Mouse (Mus musculus) left cerebral cortex, adult 6 months (tissue): ENCODE results near the gene Csad. TPM values are rescaled to one million over a fixed set of nuclear protein-coding genes. Genes with fewer than 3 reads are reported as not detected.

ENCODE experiments used
- long read RNA-seq, 2 experiments: library from polyadenylated mRNA; unstranded; transcript quantifications; one replicate each; pipeline ENCODE4 v2.0.0; 2019 to 2020
- polyA plus RNA-seq: library from polyadenylated mRNA; unstranded; fragments of <200 nt; fragmentation: Nextera tagmentation; gene quantifications from 2 replicates; pipeline ENCODE4 v1.2.3, GENCODE M21; 2021

Csad gene
- polyA plus RNA-seq: 17.3 and 23.7 TPM in 2 replicates
- long read RNA-seq, experiment 1, partial matches to known transcripts: 9 of 58 reads
- long read RNA-seq, experiment 1, other reads (novel, unspliced or antisense): 49 of 58 reads
- long read RNA-seq, experiment 2, partial matches to known transcripts: 6 of 20 reads
- long read RNA-seq, experiment 2, other reads (novel, unspliced or antisense): 14 of 20 reads

DNA sequence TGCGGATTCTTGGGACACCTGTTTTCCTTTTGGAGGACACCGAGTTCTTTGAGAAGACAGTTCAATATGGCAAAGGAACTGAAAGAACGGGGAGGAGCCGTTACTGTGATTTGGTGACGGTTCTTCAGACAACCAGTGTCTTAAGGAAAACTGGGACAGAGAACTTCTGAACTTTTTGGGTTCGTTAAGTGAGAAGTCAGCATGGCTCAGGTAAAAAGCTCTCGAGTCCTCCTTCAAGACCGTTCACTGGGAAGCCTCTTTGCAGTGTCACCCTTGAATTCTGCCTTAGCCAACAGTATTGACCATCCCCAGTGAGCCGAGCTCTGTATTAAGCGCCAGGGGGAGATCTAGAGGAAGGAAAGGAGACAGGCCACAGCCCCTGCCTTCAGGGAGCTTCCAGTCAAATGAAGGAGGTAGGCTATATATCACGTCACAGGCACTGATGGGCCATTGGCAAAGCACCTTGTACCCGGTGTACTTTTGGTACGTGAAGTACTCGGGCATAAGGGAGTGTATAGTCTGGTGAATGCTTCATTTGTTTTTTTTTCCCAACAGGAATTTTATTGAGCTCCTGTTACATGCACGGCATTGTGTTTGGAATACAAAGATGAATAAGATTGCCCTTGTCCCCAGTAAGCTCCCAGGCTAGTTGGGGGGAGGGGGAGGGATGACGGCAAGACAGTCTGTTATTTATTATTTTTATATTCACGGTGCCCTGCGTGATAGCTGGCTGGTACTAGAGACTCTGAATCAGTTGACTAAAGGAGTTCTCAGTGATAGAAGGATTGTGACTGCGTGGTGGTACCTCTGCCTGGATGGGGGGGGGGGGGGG is at the start of gene Csad:
Gene Csad, minus strand, starts transcription at position 51 of the 832 bp plus-strand sequence.

DNA sequence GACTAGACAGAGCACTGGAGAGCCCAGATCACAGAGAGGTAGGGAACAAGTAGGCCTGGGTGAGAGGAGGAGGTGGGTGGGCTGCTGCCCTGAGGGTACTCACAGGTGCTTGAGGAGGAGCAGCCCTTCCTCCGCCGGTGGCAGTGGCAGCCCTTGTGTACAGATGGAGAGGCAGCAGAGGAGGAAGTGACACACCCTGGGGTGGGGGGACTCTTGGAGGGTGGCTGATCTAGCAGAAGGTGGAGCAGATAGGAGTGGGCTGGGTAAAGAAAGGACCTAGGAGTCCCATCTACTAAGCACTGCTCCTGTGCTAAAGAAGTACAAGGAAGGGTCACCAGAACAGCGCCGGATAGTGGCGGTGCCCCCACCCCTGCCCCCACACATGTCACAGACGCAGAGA is 27.2 kb upstream of the Csad start, which contains the start of gene Itgb7:
Gene Itgb7, minus strand, starts transcription at position 197 of the 400 bp plus-strand sequence.

DNA sequence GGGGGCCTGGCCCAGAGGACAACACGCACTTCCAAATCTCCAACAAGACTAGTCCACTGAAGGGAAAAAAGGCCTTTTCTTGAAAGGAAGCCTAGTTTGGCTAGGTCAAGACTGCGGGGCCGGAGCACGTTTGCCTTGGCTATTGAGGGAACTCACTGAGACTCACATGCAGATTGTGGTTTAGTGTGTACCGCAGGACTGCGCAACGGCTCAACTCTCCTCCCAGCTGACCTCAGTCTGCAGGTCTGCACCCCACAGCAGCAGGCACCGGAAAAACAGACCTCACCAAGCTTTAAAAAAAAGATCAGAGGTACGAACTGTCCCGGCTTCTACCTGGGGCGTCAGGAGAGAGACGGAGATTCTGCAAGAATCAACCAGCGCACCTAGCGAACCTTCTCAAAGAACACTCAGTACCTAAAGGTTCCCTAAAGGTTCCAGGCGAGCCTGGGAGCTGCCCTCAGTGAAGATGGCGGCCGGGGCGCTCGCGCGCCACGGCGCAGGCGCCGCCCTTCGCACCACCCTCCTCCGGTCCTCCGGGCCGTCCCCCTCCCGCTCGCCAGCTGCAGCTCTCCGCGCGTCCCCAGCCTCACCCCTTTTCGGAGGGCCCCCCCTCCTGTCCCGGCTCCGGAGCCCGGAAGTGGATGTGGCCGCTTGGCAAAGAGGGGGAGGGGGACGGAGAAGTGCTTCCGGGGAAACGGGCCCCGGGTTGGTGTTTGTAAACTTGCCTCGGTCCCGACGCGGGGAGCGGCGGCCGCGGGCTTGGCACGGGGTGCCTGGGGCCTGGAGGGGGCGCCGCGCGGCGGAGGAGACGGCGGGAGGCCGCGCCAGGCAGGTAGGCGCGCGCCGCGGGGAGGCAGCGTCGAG is 1.3 kb downstream of the Csad start, which contains the start of gene Zfp740:
Gene Zfp740, plus strand, starts transcription at position 279 of the 864 bp plus-strand sequence.

DNA sequence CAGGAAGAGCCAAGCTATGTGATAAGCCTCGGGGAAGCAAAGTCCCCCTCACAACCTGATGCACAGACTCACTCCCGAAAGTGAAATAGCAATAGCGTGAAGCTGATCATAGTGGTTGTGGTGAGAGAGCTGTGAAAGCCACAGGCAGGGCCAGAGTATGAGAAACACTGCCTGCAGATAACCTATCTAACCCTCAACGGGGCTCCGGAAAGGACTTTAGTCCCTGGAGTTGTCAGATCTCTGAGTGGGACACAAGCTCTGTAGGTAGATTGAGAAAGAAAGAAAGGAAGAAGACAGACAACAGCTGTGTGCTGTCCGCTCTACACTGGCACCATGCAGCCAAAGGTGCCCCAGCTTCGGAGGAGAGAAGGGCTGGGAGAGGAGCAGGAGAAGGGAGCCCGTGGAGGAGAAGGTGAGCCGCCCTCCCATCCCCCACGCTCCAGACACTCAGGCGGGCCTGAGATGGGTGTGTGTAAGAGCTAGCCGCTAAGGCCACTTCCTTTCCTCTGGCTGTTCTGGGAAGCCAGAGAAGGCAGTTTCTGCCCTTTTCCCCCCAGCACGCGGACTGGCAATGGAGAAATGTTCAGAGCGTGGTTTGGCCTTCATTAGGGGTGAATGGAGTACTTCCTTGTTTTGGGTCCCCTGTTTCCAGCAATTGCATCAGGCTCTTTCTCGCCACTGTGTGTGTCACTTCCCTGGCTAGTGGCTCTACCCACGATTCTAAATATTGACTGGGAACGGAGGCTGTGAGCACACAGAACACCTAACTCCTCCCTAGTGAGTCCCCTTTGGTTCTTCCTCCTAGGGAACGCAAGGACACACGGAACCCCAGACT is 54.0 kb downstream of the Csad start, which contains the start of gene Soat2:
Gene Soat2, plus strand, starts transcription at position 226 of the 835 bp plus-strand sequence.

DNA sequence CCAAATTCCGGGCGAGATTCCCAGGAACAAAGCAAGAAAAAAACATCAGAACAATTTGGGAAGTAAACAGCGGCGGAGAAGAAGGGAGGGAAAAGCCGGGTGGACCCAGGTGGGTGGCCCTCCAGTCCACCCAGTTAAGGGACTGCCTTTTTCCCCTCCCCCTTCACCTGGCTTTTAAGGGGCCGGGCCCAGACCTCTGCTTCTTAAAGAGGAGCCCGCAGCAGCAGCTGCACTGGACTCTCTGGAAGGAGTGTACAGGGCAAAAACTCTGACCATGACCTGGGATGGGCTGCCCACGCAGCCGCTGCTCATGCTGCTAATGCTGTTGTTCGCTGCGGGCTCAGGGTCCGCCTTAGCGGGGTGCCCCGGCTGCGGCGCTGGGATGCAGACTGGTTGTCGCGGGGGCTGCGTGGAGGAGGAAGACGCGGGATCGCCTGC is 60.2 kb downstream of the Csad start, which contains the start of gene Igfbp6:
Gene Igfbp6, plus strand, starts transcription at position 89 of the 438 bp plus-strand sequence.

DNA sequence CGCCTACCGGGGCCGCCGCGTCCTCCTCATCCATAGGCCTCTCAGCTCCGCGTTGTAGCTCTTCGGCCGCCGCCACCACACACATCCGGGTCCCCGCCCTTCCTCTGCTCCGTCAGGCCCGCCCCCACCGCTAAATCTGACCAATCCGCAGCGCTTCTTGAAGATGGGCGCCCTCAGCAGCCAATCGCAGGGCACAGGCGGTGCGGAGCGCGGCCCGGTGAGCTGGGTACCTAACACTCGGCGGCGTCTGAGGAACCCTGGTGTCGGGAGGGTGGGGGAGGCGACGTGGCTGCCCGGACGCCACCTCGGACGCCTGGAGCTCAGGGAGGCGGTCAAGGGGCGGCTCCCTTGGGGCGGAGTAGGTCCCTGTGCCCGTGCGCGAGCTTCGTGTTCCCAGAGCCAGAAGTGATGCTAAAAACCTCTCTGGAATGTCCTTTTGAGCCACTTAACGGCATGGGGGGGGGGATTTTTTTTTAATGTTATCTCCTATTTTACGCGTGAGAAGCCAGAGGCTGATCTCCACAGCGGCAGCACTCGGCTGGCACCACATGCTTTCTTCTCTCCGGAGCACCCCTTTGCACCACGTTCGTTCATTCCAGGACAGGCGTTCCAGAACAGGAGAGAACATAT is 68.3 kb downstream of the Csad start, which contains the start of gene Spryd3:
Gene Spryd3, minus strand, starts transcription at position 106 of the 630 bp plus-strand sequence.

Other genes with a start within 250 kb of the Csad start
- gene Krt8, start 200.2 kb downstream of the Csad start, polyA plus RNA-seq: 0.09 and 0.16 TPM in 2 replicates
- gene Krt18, start 176.5 kb downstream of the Csad start, polyA plus RNA-seq: 0.41 and 1.1 TPM in 2 replicates
- gene Eif4b, start 131.0 kb downstream of the Csad start, polyA plus RNA-seq: 63.4 and 70.1 TPM in 2 replicates
- 4.7 and 7.1 TPM in 2 replicates for gene Tns2, start 104.3 kb downstream of the Csad start, polyA plus RNA-seq
- 30.7 and 78.8 TPM in 2 replicates for gene Spryd3, start 68.5 kb downstream of the Csad start, polyA plus RNA-seq
- 189 and 214 TPM in 2 replicates for gene Igfbp6, start 60.4 kb downstream of the Csad start, polyA plus RNA-seq
- gene Soat2, start 54.2 kb downstream of the Csad start, polyA plus RNA-seq: 0.05 and 0.12 TPM in 2 replicates
- 5.6 and 12.1 TPM in 2 replicates for gene Zfp740, start 1.5 kb downstream of the Csad start, polyA plus RNA-seq
- gene Itgb7, start 27.2 kb upstream of the Csad start, polyA plus RNA-seq: 0.84 and 1.1 TPM in 2 replicates
- gene Rarg, start 52.8 kb upstream of the Csad start, polyA plus RNA-seq: 1.8 and 2.6 TPM in 2 replicates
- gene Gm9918, start 65.8 kb upstream of the Csad start, polyA plus RNA-seq: not detected in 2 replicates
- gene Mfsd5, start 74.7 kb upstream of the Csad start, polyA plus RNA-seq: 27.4 and 84.9 TPM in 2 replicates
- gene Espl1, start 91.5 kb upstream of the Csad start, polyA plus RNA-seq: 0.29 and 1.3 TPM in 2 replicates
- 1,254 and 1,594 TPM in 2 replicates for gene Pfdn5, start 121.4 kb upstream of the Csad start, polyA plus RNA-seq
- 60.7 and 68.7 TPM in 2 replicates for gene Myg1, start 127.0 kb upstream of the Csad start, polyA plus RNA-seq
- gene Aaas, start 146.0 kb upstream of the Csad start, polyA plus RNA-seq: 13.0 and 15.3 TPM in 2 replicates
- 0.74 and 0.84 TPM in 2 replicates for gene Sp7, start 162.5 kb upstream of the Csad start, polyA plus RNA-seq
- 0.85 and 2.6 TPM in 2 replicates for gene Sp1, start 201.4 kb upstream of the Csad start, polyA plus RNA-seq
- gene Amhr2, start 240.6 kb upstream of the Csad start, polyA plus RNA-seq: 0.69 and 1.3 TPM in 2 replicates